ENCODE assay signal across 8 mouse cellular contexts in the genomic region with DNA sequence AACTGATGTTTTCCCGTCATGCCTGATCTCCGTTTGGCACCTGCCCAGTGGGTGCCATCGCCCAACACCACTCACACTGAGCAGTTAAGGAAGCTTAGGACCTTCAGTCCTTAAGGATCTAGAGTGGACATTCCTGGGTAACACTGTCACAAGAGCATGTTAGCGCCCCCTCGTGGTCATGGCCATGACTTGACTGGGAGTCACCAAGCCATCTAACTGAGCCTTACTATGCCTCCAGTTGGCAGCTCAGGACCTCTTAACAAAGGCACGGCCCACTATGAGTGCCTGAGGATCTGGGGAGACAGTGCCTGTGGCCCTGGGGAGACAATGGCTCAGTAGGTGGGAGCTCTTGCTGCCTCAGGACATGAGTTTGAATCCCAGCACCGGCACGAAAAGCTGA.
DNase-seq lines count a peak whose midpoint lies in the region; ATAC-seq lines count a peak whose summit lies in the region.

No protein-coding gene starts in this region.

- 54% methylated on average over 8 of the region's 8 CpGs for WGBS in heart, embryonic 12.5 days
- WGBS in limb, embryonic 11.5 days: 61% methylated on average over 8 of the region's 8 CpGs

- no peak overlapping the region for H3K27ac ChIP-seq in heart, embryonic 12.5 days (ENCODE audit: poor library complexity, severe bottlenecking)
- H3K27ac ChIP-seq in limb, embryonic 11.5 days (replicated peaks; ENCODE audit: low read depth, low read length): no peak overlapping the region

- no peaks in the 10 kb centered on the region for H3K36me3 ChIP-seq in heart, embryonic 12.5 days
- no peaks in the 10 kb centered on the region for H3K36me3 ChIP-seq in limb, embryonic 11.5 days (ENCODE audit: control insufficient read depth, insufficient read depth, low read length)

- 0 out of 2 replicates have a peak, but pooled peaks cover 8% of the 10 kb centered on the region for H3K9me3 ChIP-seq in heart, embryonic 12.5 days (replicated peaks)
- no peaks in the 10 kb centered on the region for H3K9me3 ChIP-seq in limb, embryonic 11.5 days (ENCODE audit: control insufficient read depth, low read length)

- H3K4me2 ChIP-seq in heart, embryonic 12.5 days: no peak overlapping the region
- H3K4me2 ChIP-seq in limb, embryonic 11.5 days (ENCODE audit: low read depth, severe bottlenecking): no peak overlapping the region

- H3K27me3 ChIP-seq in heart, embryonic 12.5 days (replicated peaks): no peaks in the 10 kb centered on the region
- no peaks in the 10 kb centered on the region for H3K27me3 ChIP-seq in limb, embryonic 11.5 days (ENCODE audit: control insufficient read depth, insufficient read depth, low read length)

- H3K4me1 ChIP-seq in heart, embryonic 12.5 days (replicated peaks): peaks cover 12% of the 10 kb centered on the region
- H3K4me1 ChIP-seq in limb, embryonic 11.5 days (ENCODE audit: control insufficient read depth, insufficient read depth, low read length): no peaks in the 10 kb centered on the region

- DNase-seq in heart, adult 8-10 months (ENCODE audit: low spot score): peak; percentile 2
- DNase-seq in right cerebral cortex, postnatal 4 days: peak; percentile 32
- DNase-seq in right cerebral cortex, postnatal 25 days: no peak
- DNase-seq in cerebellum, postnatal 10 days: peak; percentile 74 to 82
- peak; percentile 56 for DNase-seq in limb, embryonic 11.5 days (ENCODE audit: low spot score)
- peak; percentile 10 for DNase-seq in thymus, postnatal 14 days
- DNase-seq in right cerebral cortex, postnatal 10 days (ENCODE audit: low spot score in 2 of 2): no peak

- no peak for ATAC-seq in heart, embryonic 12.5 days (ENCODE audit: insufficient number of reproducible peaks, low FRiP score)
- ATAC-seq in limb, embryonic 11.5 days (ENCODE audit: insufficient number of reproducible peaks, low FRiP score, low TSS enrichment, low read depth): no peak

- no peak overlapping the region for H3K9ac ChIP-seq in heart, embryonic 12.5 days
- no peak overlapping the region for H3K9ac ChIP-seq in limb, embryonic 11.5 days (ENCODE audit: low read length)

- H3K4me3 ChIP-seq in heart, embryonic 12.5 days: no peak overlapping the region
- no peak overlapping the region for H3K4me3 ChIP-seq in limb, embryonic 11.5 days (ENCODE audit: low read depth, low read length)

Comparison
In these comparisons a context has a peak if more than half of its experiments do, and no peak if none do; other contexts are left out.
1. DNase-seq: peak in heart, adult 8-10 months (single experiment), right cerebral cortex, postnatal 4 days (single experiment), cerebellum, postnatal 10 days (2 of 2), limb, embryonic 11.5 days (single experiment) and thymus, postnatal 14 days (single experiment); none in right cerebral cortex, postnatal 25 days (single experiment) and right cerebral cortex, postnatal 10 days (0 of 2).